Mouse (Mus musculus) intestine, embryonic 16.5 days (tissue): ENCODE data around the gene Ttll3. TPM values are rescaled to one million over a fixed set of nuclear protein-coding genes. Genes with fewer than 3 reads are reported as not detected.

Experiments used
- ATAC-seq: fragments of 200-750 bp; cut with Nextera tagmentation; 2 replicates; pipeline ENCODE4 v1.8.0; 2017; ENCODE audit warnings: moderate TSS enrichment, moderate library complexity
- H3K27ac ChIP-seq: fragments of 300-500 bp; sonication (generic); 2 replicates; pipeline ENCODE4 v1.5.1; 2014; ENCODE audit warnings: mild to moderate bottlenecking, low read length
- H3K27me3 ChIP-seq: fragments of 300-500 bp; sonication (generic); replicated peaks from 2 replicates; pipeline ENCODE4 v1.6.1; 2014; ENCODE audit warnings: low read length, control low read depth, mixed read lengths; ENCODE audit not compliant: control insufficient read depth, insufficient read depth
- H3K36me3 ChIP-seq: fragments of 300-500 bp; sonication (generic); 2 replicates; pipeline ENCODE4 v1.6.1; 2014; ENCODE audit warnings: low read length, control low read depth; ENCODE audit not compliant: control insufficient read depth, insufficient read depth
- H3K4me1 ChIP-seq: fragments of 300-500 bp; sonication (generic); 2 replicates; pipeline ENCODE4 v1.6.1; 2014; ENCODE audit warnings: low read length, control low read depth, mixed read lengths; ENCODE audit not compliant: control insufficient read depth, insufficient read depth
- H3K4me2 ChIP-seq: fragments of 300-500 bp; sonication (generic); 2 replicates; pipeline ENCODE4 v1.6.1; 2014; ENCODE audit warnings: low read depth, low read length, control low read depth
- H3K4me3 ChIP-seq: fragments of 300-500 bp; sonication (generic); 2 replicates; pipeline ENCODE4 v1.5.1; 2014; ENCODE audit warnings: mild to moderate bottlenecking, low read length
- H3K9ac ChIP-seq: fragments of 300-500 bp; sonication (generic); 2 replicates; pipeline ENCODE4 v1.6.1; 2014; ENCODE audit warnings: low read depth, low read length
- H3K9me3 ChIP-seq: fragments of 300-500 bp; sonication (generic); 2 replicates; pipeline ENCODE4 v1.6.1; 2016; ENCODE audit warnings: low read length, control low read depth; ENCODE audit not compliant: control insufficient read depth
- WGBS: fragments of 180-500 bp; shearing (Covaris S2); extraction: QIAGEN DNeasy Blood & Tissue Kit; methylation state at CpG from one replicate; pipeline ENCODE4 v1.1.7; 2014; 5-methylcytosine and 5-hydroxymethylcytosine counted together
- polyA plus RNA-seq: library from polyadenylated mRNA; unstranded; fragments of >200 nt; fragmentation: Nextera tagmentation; extraction: Ambion mirVana; gene quantifications from 2 replicates; pipeline ENCODE4 v1.2.1, GENCODE M21; 2015

Ttll3 gene
- polyA plus RNA-seq, 1 experiment from 2014 or later: 3.0 TPM

DNA sequence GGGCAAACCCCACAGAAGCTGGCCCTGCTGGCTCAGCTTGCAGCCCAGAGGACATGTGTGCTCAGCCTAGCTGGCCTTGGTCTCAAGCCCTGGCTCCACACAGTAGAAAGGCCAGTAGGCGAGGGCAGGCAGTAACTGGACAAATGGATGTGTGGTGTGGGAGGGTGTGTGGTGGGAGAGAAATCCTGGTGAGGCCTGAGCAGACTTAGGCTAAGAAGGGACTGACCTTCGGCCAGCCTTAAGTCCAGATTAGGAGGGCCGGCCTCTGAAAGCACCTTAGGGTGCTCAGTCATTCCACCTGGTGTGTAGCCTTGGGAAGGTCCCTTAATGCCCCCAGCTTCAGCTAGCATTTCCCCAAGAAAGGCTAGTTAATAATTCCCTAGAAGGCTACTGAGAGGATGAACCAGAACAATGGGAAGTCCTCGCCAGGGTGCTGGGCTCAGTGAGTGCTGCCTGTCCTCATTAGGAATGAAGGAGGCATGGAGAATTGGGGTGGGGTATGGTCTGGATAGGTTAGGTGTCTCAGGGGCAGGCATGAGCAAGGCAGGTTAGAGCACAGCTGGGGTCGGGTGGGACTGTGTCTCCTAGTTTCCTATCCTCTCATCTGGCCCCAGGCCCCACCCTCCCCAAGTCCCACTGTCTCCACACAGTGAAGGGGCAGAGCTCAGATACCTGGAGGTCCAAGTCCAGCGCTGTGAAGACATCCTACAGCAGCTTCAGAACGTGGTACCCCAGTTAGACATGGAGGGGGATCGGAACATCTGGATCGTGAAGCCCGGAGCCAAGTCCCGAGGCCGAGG, 15.8 kb downstream of the Ttll3 start:
- H3K4me2 ChIP-seq: no peak overlapping the region
- peak; percentile 79 for ATAC-seq
- no peaks in the 10 kb centered on the region for H3K27me3 ChIP-seq
- no peaks in the 10 kb centered on the region for H3K36me3 ChIP-seq
- WGBS: 64% methylated on average over 12 of the region's 12 CpGs
- peak overlapping the region; percentile 11; the same call in 1 of the 2 replicates for H3K9ac ChIP-seq
- H3K9me3 ChIP-seq: no peaks in the 10 kb centered on the region
- peak overlapping the region; percentile 65 for H3K27ac ChIP-seq
- 0 out of 2 replicates have a peak, but pooled peaks cover 9% of the 10 kb centered on the region for H3K4me1 ChIP-seq
- no peak overlapping the region for H3K4me3 ChIP-seq

- WGBS: 79% methylated on average over 6 of the region's 6 CpGs
- no peak for ATAC-seq
- no peaks in the 10 kb centered on the region for H3K36me3 ChIP-seq
- no peaks in the 10 kb centered on the region for H3K9me3 ChIP-seq
- H3K9ac ChIP-seq: no peak overlapping the region
- H3K27ac ChIP-seq: no peak overlapping the region
- no peak overlapping the region for H3K4me3 ChIP-seq
- 0 out of 2 replicates have a peak, but pooled peaks cover 9% of the 10 kb centered on the region for H3K4me1 ChIP-seq
- H3K27me3 ChIP-seq: no peaks in the 10 kb centered on the region
- H3K4me2 ChIP-seq: no peak overlapping the region
These were observed 16.4 kb downstream of the Ttll3 start for GRCm38 (mm10) chr6:113405483-113405882.

GRCm38 (mm10) chr6:113406683-113407082, 17.6 kb downstream of the Ttll3 start:
- H3K4me1 ChIP-seq: 0 out of 2 replicates have a peak, but pooled peaks cover 9% of the 10 kb centered on the region
- H3K36me3 ChIP-seq: no peaks in the 10 kb centered on the region
- WGBS: 83% methylated on average over 9 of the region's 9 CpGs
- H3K27me3 ChIP-seq: no peaks in the 10 kb centered on the region
- no peak for ATAC-seq
- no peak overlapping the region for H3K4me3 ChIP-seq
- H3K9me3 ChIP-seq: no peaks in the 10 kb centered on the region
- no peak overlapping the region for H3K4me2 ChIP-seq
- no peak overlapping the region for H3K27ac ChIP-seq
- H3K9ac ChIP-seq: no peak overlapping the region

DNA sequence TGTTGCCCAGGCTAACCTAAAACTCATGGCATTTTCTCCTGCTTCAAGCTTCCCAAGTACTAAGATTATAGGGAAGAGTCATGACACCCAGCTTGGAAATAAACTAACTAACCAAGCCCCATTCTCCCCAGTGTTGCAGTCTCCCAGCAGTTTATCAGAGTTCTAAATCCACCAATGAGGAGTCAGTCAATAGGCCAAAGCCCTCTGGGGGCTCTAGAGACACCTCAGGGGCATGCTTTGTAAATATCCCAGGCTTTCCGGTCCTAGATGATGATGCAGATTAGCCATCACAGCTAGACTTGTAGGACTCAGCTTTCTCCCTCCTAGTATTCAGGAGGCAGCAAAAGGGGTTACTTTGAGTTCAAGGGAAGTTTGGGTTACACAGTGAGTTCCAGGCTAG, 20.9 kb downstream of the Ttll3 start:
- no peak for ATAC-seq
- H3K9me3 ChIP-seq: no peaks in the 10 kb centered on the region
- no peak overlapping the region for H3K4me2 ChIP-seq
- 0 out of 2 replicates have a peak, but pooled peaks cover 3% of the 10 kb centered on the region for H3K4me1 ChIP-seq
- H3K9ac ChIP-seq: no peak overlapping the region
- no peak overlapping the region for H3K4me3 ChIP-seq
- no peaks in the 10 kb centered on the region for H3K36me3 ChIP-seq
- H3K27me3 ChIP-seq: no peaks in the 10 kb centered on the region
- WGBS: 61% methylated on average over 1 of the region's 1 CpGs
- no peak overlapping the region for H3K27ac ChIP-seq

- WGBS: 79% methylated on average over 5 of the region's 5 CpGs
- Histone ChIP-seq H3K4me2 (no peak overlapping the region), H3K27ac (no peak overlapping the region)
These were observed 27.4 kb downstream of the Ttll3 start for GRCm38 (mm10) chr6:113416416-113416815.

GRCm38 (mm10) chr6:113418441-113419198, 29.6 kb downstream of the Ttll3 start:
- Histone ChIP-seq H3K9ac (peak overlapping the region; percentile 78), H3K4me1 (peaks cover 10% of the 10 kb centered on the region), H3K4me3 (peak overlapping the region; percentile 72), H3K27me3 (no peaks in the 10 kb centered on the region), H3K27ac (peak overlapping the region; percentile 39), H3K36me3 (0 out of 2 replicates have a peak, but pooled peaks cover 3% of the 10 kb centered on the region), H3K4me2 (peak overlapping the region; percentile 98), H3K9me3 (no peaks in the 10 kb centered on the region)
- 7% methylated on average over 16 of the region's 16 CpGs for WGBS
- ATAC-seq: peak; percentile 67

More at GRCm38 (mm10) chr6:113416416-113416815, 27.4 kb downstream of the Ttll3 start:
- Histone ChIP-seq H3K4me3 (no peak overlapping the region), H3K9me3 (no peaks in the 10 kb centered on the region), H3K27me3 (no peaks in the 10 kb centered on the region), H3K9ac (no peak overlapping the region), H3K4me1 (peaks cover 10% of the 10 kb centered on the region), H3K36me3 (0 out of 2 replicates have a peak, but pooled peaks cover 3% of the 10 kb centered on the region)
- ATAC-seq: no peak

GRCm38 (mm10) chr6:113419199-113419587, 30.1 kb downstream of the Ttll3 start, which contains the start of gene Rpusd3:
Gene Rpusd3 (minus strand): TSS chr6:113419340.
- WGBS: under 1% methylated on average over 25 of the region's 25 CpGs
- peak within 1 kb of the TSS; percentile 98 for H3K4me2 ChIP-seq
- H3K27ac ChIP-seq: peak within 1 kb of the TSS; percentile 39
- H3K4me1 ChIP-seq: peaks cover 10% of the 10 kb centered on the region
- H3K9ac ChIP-seq: peak within 1 kb of the TSS; percentile 78
- H3K4me3 ChIP-seq: peak within 1 kb of the TSS; percentile 72
- 0 out of 2 replicates have a peak, but pooled peaks cover 3% of the 10 kb centered on the region for H3K36me3 ChIP-seq
- no peaks in the 10 kb centered on the region for H3K27me3 ChIP-seq
- no peaks in the 10 kb centered on the region for H3K9me3 ChIP-seq
- peak; percentile 99 for ATAC-seq

DNA sequence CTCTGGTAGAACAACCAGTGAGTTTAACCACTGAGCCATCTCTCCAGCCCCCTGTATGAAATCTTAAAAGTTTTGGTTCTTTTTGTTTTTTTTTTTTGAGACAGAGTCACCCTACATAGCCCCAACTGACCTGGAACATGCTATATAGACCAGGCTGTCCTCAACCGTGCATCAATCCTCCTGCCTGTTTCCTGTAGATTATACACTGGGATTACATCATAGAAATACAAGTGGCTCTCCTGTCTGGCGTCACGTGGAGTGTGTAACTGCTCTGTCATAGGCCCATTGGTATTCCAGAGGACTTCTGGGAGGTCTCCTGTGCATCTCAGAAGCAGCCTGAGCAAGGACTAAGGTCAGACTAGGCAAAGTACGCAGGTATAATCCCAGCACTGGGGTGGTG, 33.9 kb downstream of the Ttll3 start:
- H3K9me3 ChIP-seq: peaks cover 5% of the 10 kb centered on the region; the same call in 1 of the 2 replicates
- H3K36me3 ChIP-seq: 0 out of 2 replicates have a peak, but pooled peaks cover 5% of the 10 kb centered on the region
- H3K27me3 ChIP-seq: no peaks in the 10 kb centered on the region
- ATAC-seq: no peak
- H3K4me1 ChIP-seq: peaks cover 7% of the 10 kb centered on the region
- WGBS: 75% methylated on average over 4 of the region's 4 CpGs
- no peak overlapping the region for H3K27ac ChIP-seq
- H3K9ac ChIP-seq: no peak overlapping the region
- H3K4me2 ChIP-seq: no peak overlapping the region
- H3K4me3 ChIP-seq: no peak overlapping the region

GRCm38 (mm10) chr6:113424187-113424586, 35.1 kb downstream of the Ttll3 start:
- H3K36me3 ChIP-seq: 0 out of 2 replicates have a peak, but pooled peaks cover 5% of the 10 kb centered on the region
- H3K9me3 ChIP-seq: peaks cover 5% of the 10 kb centered on the region; the same call in 1 of the 2 replicates
- H3K4me1 ChIP-seq: no peaks in the 10 kb centered on the region
- H3K9ac ChIP-seq: no peak overlapping the region
- no peaks in the 10 kb centered on the region for H3K27me3 ChIP-seq
- H3K4me2 ChIP-seq: no peak overlapping the region
- 75% methylated on average over 7 of the region's 7 CpGs for WGBS
- ATAC-seq: no peak
- no peak overlapping the region for H3K4me3 ChIP-seq
- no peak overlapping the region for H3K27ac ChIP-seq
